Mouse (Mus musculus): ENCODE measurements around the gene Slc11a1.

DNA sequence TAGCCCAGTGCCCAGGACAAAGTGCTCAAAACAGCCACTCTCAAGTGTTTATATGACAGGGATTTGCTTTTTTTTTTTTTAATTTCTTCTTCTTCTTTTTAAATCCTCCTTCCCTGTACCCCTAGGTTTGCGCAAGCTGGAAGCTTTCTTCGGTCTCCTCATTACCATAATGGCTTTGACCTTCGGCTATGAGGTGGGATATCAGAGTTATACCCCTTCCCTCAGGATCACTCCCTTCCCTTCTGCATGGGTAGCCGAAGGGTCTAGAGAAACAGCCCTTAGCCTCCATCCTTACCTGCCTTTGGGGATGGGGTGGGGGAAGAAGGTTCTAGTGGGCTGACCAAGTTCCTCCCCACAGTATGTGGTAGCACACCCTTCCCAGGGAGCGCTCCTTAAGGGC is 5.5 kb downstream of the Slc11a1 start:
- no peak for TF ChIP-seq CTCF (IDR thresholded peaks at IDR 0.05; ENCODE audit: borderline replicate concordance, insufficient read depth, low read depth, low read length)
- no peak for TF ChIP-seq POLR2A (IDR thresholded peaks at IDR 0.05; ENCODE audit: borderline replicate concordance, insufficient read depth, low read length)
